Mouse (Mus musculus) stomach, embryonic 16.5 days (tissue): ENCODE data around the gene Ube2g1. TPM values are rescaled to one million over a fixed set of nuclear protein-coding genes. Genes with fewer than 3 reads are reported as not detected.

ENCODE experiments used
- ATAC-seq: fragments of 200-750 bp; cut with Nextera tagmentation; 2 replicates; pipeline ENCODE4 v1.8.0; 2017; ENCODE audit warnings: moderate number of reproducible peaks, moderate TSS enrichment; ENCODE audit not compliant: insufficient read depth, low FRiP score
- H3K27ac ChIP-seq: fragments of 300-500 bp; sonication (generic); 2 replicates; pipeline ENCODE4 v1.5.1; 2014; ENCODE audit warnings: low read length
- H3K27me3 ChIP-seq: fragments of 300-500 bp; sonication (generic); 2 replicates; pipeline ENCODE4 v1.6.1; 2014; ENCODE audit warnings: low read length, control low read depth, mixed read lengths; ENCODE audit not compliant: control insufficient read depth, insufficient read depth
- H3K36me3 ChIP-seq: fragments of 300-500 bp; sonication (generic); 2 replicates; pipeline ENCODE4 v1.6.1; 2014; ENCODE audit warnings: low read length; ENCODE audit not compliant: control insufficient read depth, insufficient read depth
- H3K4me1 ChIP-seq: fragments of 300-500 bp; sonication (generic); 2 replicates; pipeline ENCODE4 v1.6.1; 2014; ENCODE audit warnings: low read length, control low read depth, mixed read lengths; ENCODE audit not compliant: control insufficient read depth, insufficient read depth
- H3K4me2 ChIP-seq: fragments of 300-500 bp; sonication (generic); 2 replicates; pipeline ENCODE4 v1.6.1; 2014; ENCODE audit warnings: low read depth, low read length, mixed read lengths
- H3K4me3 ChIP-seq: fragments of 300-500 bp; sonication (generic); replicated peaks from 2 replicates; pipeline ENCODE4 v1.5.1; 2014; ENCODE audit warnings: mild to moderate bottlenecking, low read length
- H3K9ac ChIP-seq: fragments of 300-500 bp; sonication (generic); 2 replicates; pipeline ENCODE4 v1.6.1; 2014; ENCODE audit warnings: low read length
- H3K9me3 ChIP-seq: fragments of 300-500 bp; sonication (generic); replicated peaks from 2 replicates; pipeline ENCODE4 v1.6.1; 2016; ENCODE audit warnings: low read length, control low read depth; ENCODE audit not compliant: control insufficient read depth
- WGBS: fragments of 180-500 bp; shearing (Covaris S2); extraction: QIAGEN DNeasy Blood & Tissue Kit; methylation state at CpG from one replicate; pipeline ENCODE4 v1.1.7; 2014; 5-methylcytosine and 5-hydroxymethylcytosine counted together
- polyA plus RNA-seq: library from polyadenylated mRNA; unstranded; fragments of >200 nt; fragmentation: Nextera tagmentation; extraction: Ambion mirVana; gene quantifications from 2 replicates; pipeline ENCODE4 v1.2.1, GENCODE M21; 2015

Ube2g1 gene
- polyA plus RNA-seq, 1 experiment from 2014 or later = 62.7 TPM

DNA sequence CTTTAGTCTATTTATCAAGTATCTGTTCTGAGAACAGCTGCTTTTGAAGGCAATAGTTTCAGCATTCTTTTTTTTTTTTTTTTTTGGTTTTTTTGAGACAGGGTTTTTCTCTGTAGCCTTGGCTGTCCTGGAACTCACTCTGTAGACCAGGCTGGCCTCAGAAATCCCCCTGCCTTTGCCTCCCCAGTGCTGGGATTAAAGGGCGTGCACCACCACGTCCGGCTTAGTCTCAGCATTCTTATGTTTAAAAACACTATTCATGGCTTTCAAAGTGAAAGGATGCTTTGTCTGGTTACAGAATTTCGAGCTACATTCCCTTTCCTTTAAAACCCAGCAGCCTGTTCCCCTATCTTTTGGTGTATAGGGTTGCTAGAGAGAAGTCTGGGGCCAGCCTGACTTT is 35.6 kb downstream of the Ube2g1 start:
- Histone ChIP-seq H3K27me3 (no peaks in the 10 kb centered on the region), H3K4me3 (no peak overlapping the region), H3K9me3 (no peaks in the 10 kb centered on the region), H3K9ac (no peak overlapping the region), H3K27ac (no peak overlapping the region), H3K4me2 (no peak overlapping the region), H3K36me3 (no peaks in the 10 kb centered on the region), H3K4me1 (no peaks in the 10 kb centered on the region)
- 51% methylated on average over 4 of the region's 4 CpGs for WGBS
- no peak for ATAC-seq

DNA sequence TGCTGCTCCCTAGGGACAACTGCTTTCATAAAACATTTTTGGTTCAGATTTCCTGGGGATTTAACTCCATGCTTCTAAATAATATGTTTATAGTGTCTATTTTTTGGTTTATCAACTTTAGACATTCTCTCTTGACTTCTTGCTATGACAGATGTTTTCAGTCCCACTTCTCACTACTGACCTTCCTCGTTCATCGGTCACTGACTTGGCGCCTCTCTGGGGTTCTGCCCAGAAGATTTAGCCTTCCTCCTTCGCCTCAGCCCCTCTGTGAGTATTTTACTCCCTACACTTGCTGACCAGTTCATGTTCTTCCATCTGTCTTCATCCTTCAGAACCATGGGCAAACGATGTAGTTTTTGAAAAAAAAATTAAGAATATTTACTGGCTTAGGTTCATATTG is 38.3 kb downstream of the Ube2g1 start:
- Histone ChIP-seq H3K4me3 (no peak overlapping the region), H3K36me3 (no peaks in the 10 kb centered on the region), H3K27ac (no peak overlapping the region), H3K4me1 (no peaks in the 10 kb centered on the region), H3K9ac (no peak overlapping the region), H3K4me2 (no peak overlapping the region), H3K27me3 (no peaks in the 10 kb centered on the region), H3K9me3 (no peaks in the 10 kb centered on the region)
- WGBS = 62% methylated on average over 5 of the region's 5 CpGs
- ATAC-seq = no peak

DNA sequence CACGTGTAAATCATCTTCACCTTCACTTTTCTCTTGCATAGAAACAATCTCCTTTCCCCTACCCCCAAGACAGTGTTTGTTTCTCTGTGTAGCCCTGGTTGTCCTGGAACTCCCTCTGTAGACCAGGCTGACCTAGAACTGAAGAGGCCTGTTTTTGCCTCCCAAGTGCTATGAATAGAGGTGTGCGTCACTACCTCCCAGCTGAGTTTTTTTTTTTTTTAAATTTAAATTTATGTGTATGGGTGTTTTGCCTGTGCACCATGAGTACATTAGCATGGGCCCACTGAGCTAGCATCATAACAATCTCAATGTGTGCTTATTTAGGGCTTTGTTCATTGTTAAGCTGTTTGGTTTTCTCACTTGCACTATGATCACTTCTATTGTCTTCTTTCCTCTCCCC is 43.3 kb downstream of the Ube2g1 start:
- no peaks in the 10 kb centered on the region for H3K36me3 ChIP-seq
- 81% methylated on average over 2 of the region's 2 CpGs for WGBS
- H3K27me3 ChIP-seq = no peaks in the 10 kb centered on the region
- H3K27ac ChIP-seq = no peak overlapping the region
- no peaks in the 10 kb centered on the region for H3K4me1 ChIP-seq
- H3K4me3 ChIP-seq = no peak overlapping the region
- no peak overlapping the region for H3K4me2 ChIP-seq
- no peak for ATAC-seq
- no peaks in the 10 kb centered on the region for H3K9me3 ChIP-seq
- no peak overlapping the region for H3K9ac ChIP-seq

DNA sequence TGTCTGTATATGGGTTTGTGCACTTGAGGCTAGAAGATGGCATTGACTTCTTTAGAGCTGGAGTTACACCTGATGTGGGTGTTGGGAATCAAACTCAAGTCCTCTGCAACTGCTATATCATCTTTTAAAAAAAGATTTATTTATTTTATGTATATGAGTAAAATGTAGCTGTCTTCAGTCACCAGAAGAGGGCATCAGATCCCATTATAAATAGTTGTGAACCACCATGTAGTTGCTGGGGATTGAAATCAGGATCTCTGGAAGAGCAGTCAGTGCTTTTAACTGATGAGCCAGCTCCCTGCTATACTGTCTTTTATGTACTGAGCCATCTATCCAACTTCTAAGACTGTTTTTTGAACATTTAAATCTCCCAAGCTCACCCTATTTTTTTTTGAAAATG is 52.8 kb downstream of the Ube2g1 start:
- Histone ChIP-seq H3K27me3 (no peaks in the 10 kb centered on the region), H3K36me3 (no peaks in the 10 kb centered on the region), H3K27ac (no peak overlapping the region), H3K9ac (no peak overlapping the region), H3K9me3 (no peaks in the 10 kb centered on the region), H3K4me3 (no peak overlapping the region), H3K4me1 (no peaks in the 10 kb centered on the region), H3K4me2 (no peak overlapping the region)
- no peak for ATAC-seq

DNA sequence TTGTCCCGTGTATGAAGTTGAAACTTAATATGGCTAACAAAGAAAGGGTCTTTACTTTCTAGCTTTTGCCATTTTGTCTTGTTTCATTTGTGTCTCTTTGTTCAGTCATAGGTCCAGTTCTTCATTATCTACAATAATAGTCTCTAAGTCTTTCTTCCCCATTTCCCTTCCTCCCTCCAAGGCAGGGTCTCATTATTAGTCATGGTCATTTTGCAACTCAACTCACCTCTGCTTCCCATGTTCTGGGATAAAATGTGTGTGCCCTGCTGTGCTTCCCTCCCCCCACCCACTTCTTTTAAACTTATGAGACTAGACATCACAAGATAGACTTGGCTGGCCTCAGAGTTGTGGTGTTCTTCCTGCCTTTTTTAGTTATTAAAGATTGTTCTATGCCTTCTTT is 53.3 kb downstream of the Ube2g1 start:
- no peaks in the 10 kb centered on the region for H3K27me3 ChIP-seq
- WGBS = 86% methylated on average over 1 of the region's 1 CpGs
- no peak overlapping the region for H3K27ac ChIP-seq
- no peaks in the 10 kb centered on the region for H3K36me3 ChIP-seq
- no peak overlapping the region for H3K4me2 ChIP-seq
- H3K4me1 ChIP-seq = no peaks in the 10 kb centered on the region
- no peak overlapping the region for H3K9ac ChIP-seq
- no peak for ATAC-seq
- H3K4me3 ChIP-seq = no peak overlapping the region
- H3K9me3 ChIP-seq = no peaks in the 10 kb centered on the region

DNA sequence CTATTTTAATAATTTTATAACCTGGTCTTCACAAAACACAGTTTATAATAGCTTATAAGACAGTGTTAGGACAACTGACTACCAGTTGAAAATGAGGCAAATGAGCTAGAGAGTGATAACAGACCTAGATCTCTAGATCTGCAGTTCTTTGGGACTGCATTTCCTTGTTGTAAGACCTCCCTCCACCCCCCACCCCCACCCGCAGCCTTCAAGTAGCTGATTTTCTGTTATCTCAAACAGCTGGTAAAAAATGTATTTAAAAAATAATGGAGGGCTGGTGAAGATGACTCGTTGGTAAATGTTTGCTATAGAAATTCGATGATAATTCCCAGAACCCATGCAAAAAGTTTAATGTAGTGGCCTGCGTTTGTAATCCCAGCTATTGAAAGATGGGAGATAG is 57.6 kb downstream of the Ube2g1 start:
- Histone ChIP-seq H3K4me2 (no peak overlapping the region), H3K4me3 (no peak overlapping the region), H3K4me1 (no peaks in the 10 kb centered on the region), H3K27ac (no peak overlapping the region), H3K27me3 (no peaks in the 10 kb centered on the region), H3K9ac (no peak overlapping the region), H3K36me3 (no peaks in the 10 kb centered on the region), H3K9me3 (no peaks in the 10 kb centered on the region)
- WGBS = 86% methylated on average over 4 of the region's 4 CpGs
- ATAC-seq = no peak

DNA sequence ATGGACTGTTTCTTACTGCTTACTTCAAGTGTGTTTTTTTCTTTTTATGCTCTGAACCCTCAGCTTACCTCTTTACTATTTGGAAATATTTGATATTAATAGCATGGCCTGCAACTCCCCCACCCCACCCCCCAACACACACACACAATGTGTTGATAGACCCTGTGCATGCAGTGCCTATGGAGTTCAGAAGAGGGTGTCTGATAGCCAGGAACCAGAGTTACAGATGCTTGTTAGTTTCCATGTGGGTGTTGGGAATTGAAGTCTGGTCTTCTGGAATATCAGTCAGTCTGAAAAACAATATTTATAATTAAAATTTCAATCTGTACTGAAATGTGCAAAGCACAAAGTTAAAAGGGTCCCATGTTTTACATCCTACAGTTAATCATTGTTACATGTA is 63.6 kb downstream of the Ube2g1 start:
- H3K27ac ChIP-seq = no peak overlapping the region

DNA sequence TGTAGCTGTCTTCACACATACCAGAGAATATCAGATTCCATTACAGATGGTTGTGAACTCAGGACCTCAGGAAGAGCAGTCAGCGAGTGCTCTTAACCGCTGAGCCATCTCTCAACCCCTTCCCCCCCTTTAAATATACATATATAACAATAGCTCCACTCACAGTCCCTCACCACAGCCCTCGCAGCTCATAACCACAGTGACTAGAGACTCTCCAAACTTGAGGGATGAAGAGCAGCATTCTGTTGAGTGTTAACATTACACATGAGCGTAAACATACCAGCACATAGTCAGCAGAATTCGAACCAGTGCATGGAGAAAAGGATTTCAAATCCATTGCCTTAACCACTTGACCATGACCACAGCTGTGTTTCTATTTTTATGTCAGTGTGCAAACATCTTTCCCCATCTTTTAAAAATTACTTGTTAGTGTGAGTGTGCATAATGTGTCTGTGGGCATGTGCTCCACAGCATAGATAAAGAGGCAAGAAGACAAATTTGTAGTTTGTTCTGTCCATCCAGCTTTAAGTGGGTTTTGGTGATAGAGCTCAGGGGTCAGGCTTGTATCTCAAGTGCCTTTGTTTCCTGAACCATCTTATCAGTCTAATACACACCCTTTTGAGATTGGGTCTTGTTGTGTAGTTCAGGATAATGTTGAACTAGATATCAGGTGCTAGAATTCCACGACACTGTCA is 64.4 kb downstream of the Ube2g1 start:
- H3K4me3 ChIP-seq = no peak overlapping the region
- H3K27ac ChIP-seq = no peak overlapping the region
- no peak overlapping the region for H3K9ac ChIP-seq
- no peaks in the 10 kb centered on the region for H3K36me3 ChIP-seq
- no peak for ATAC-seq
- 63% methylated on average over 6 of the region's 6 CpGs for WGBS
- no peaks in the 10 kb centered on the region for H3K4me1 ChIP-seq
- no peaks in the 10 kb centered on the region for H3K27me3 ChIP-seq
- H3K9me3 ChIP-seq = no peaks in the 10 kb centered on the region
- no peak overlapping the region for H3K4me2 ChIP-seq

More for the DNA sequence above, 63.6 kb downstream of the Ube2g1 start:
- H3K4me2 ChIP-seq = no peak overlapping the region
- H3K9ac ChIP-seq = no peak overlapping the region
- no peak overlapping the region for H3K4me3 ChIP-seq
- no peaks in the 10 kb centered on the region for H3K27me3 ChIP-seq
- H3K4me1 ChIP-seq = no peaks in the 10 kb centered on the region
- H3K36me3 ChIP-seq = no peaks in the 10 kb centered on the region
- no peak for ATAC-seq
- no peaks in the 10 kb centered on the region for H3K9me3 ChIP-seq

DNA sequence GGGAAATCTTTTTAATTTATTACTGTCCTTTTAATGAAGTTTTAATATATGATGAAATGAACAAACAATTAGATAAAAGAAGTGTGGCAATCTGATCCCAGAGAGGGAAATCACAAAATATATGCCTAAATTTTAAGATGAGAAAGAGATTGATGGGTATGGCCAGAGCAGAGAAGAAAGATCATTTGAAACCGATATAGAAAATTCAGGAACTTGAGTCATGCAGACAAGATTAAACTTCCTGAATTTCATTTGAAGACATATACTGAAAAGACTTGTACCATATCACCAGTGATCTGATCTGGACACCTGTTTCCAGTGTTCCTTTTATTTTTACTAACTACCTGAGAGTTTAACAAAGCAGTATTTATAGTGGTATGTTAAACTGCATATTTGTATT is 65.4 kb downstream of the Ube2g1 start:
- H3K4me3 ChIP-seq = no peak overlapping the region
- no peak for ATAC-seq
- H3K4me2 ChIP-seq = no peak overlapping the region
- H3K36me3 ChIP-seq = no peaks in the 10 kb centered on the region
- H3K27ac ChIP-seq = no peak overlapping the region
- H3K27me3 ChIP-seq = no peaks in the 10 kb centered on the region
- H3K9me3 ChIP-seq = no peaks in the 10 kb centered on the region
- WGBS = 78% methylated on average over 1 of the region's 1 CpGs
- H3K4me1 ChIP-seq = no peaks in the 10 kb centered on the region
- H3K9ac ChIP-seq = no peak overlapping the region

DNA sequence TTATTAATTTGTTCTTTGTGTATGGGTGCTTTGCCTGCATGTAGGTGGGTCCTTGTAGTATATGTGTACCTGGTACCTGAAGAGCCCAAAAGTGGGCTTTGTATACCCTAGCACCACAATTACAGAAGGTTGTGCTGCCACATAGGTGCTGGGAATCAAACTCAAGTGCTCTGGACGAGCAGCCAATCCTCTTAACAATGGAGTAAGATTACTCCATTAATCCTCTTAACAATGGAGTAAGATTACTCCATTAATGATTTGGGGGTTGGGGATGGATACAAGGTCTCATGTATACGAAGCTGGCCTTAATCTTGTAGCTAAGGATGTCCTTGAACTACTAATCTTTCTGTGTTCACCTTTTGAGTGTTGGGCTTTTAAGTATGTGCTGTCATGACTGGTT is 68.2 kb downstream of the Ube2g1 start:
- H3K27ac ChIP-seq = no peak overlapping the region
- H3K36me3 ChIP-seq = no peaks in the 10 kb centered on the region
- no peak overlapping the region for H3K4me3 ChIP-seq
- H3K27me3 ChIP-seq = no peaks in the 10 kb centered on the region
- H3K9me3 ChIP-seq = no peaks in the 10 kb centered on the region
- WGBS = 80% methylated on average over 2 of the region's 2 CpGs
- H3K4me1 ChIP-seq = no peaks in the 10 kb centered on the region
- no peak overlapping the region for H3K9ac ChIP-seq
- H3K4me2 ChIP-seq = no peak overlapping the region
- ATAC-seq = no peak
